Mouse (Mus musculus) fibroblast of lung, adult 2 months (primary cell): Measurements from ENCODE around the gene Gtf2h2.
"Not testable (repeated sequence)": the region's sequence is repeated elsewhere in the genome, so short reads cannot be mapped to it uniquely, and the experiment has no call there.

Experiments used
- DNase-seq: peaks from one replicate; pipeline ENCODE4 v3.0.0-alpha.2; 2011; ENCODE audit warnings: low read depth

Gtf2h2 gene

GRCm38 (mm10) chr13:100492061-100492787 lies at the start of gene Gtf2h2:
Gene Gtf2h2 (minus strand): TSS chr13:100492579.
- peak; percentile 40 for DNase-seq

- DNase-seq: no peak
Measured at GRCm38 (mm10) chr13:100536149-100536548, 43.8 kb upstream of the Gtf2h2 start.

DNA sequence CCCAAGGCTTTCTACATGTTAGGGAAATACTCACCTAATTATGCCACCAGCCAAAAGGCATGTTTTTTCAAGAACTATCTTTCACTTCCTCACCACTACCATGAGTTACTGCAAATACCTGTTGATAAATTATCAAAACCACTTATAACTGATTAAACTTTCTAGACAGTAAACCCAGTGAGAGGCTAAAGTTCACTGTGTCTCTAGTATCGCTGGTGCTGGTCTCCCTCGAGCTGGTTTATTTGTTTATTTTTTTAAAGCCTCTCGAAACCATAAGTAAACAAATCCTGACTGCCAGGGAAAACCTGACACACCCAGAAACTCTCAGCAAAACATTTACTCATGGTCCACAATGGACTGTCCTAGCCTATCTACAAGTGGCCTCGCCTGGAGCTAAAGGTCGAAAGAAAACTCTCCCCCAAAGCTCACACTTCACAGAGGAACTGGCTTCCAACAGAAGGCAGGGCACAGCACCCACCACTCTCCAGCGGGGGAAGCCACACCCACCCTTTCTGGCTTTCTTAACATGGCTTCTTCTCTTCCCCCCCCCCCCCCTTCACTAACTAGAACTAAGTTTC lies 40.5 kb upstream of the Gtf2h2 start:
- no peak for DNase-seq

DNA sequence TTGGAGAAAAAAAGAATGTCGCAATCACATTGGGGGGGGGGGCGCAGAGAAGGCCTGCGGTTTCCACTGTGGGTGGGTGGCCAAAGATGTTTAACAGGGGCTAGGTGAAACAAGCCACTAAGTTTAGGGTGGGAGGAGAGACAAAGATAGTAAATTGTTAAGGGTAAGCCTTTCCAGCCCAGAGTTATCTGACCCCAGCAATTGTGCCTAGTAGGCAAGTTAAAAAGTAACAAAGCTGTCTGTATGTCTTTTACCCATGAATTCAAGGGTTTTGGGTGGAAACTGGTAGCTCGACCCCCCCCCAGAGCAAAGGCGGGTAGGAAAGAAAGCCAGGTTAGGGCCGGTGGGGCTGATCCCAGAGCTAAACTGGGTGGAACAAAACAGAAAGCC lies 34.3 kb upstream of the Gtf2h2 start:
- no peak for DNase-seq

DNA sequence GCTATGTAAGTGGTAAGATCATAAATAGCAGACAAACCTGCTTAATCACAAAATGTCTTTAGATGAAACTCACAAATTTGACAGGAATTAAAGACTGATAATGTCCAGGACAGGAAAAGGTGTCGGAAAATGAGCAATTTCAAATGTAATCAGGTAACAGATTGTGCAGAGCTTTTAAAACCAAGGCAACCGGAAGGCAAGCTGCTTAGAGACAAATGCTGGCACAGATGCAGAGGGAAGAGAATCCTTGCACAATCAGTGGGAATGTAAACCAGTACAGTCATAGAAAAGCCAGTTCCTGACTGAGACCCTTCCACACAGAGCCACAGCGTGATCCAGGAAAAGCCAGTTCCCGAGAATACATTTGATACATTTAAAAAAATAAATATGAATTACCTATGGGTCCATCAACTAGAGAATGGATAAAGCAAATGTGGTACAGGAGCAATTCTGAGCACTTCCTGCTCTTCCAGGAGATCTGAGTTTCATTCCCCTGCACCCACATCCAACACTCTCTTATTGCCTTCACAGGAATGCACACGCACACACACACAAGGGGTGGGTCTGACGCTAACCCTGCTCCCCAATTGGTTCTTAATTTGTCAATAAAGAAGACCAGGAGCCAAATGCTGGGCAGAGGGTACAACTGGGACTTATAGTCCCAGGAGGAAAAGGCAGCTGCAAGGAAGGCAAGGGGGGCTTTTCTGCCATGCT lies 33.7 kb upstream of the Gtf2h2 start:
- DNase-seq: no peak

- DNase-seq: no peak
Measured at GRCm38 (mm10) chr13:100524896-100525295, 32.5 kb upstream of the Gtf2h2 start.

DNA sequence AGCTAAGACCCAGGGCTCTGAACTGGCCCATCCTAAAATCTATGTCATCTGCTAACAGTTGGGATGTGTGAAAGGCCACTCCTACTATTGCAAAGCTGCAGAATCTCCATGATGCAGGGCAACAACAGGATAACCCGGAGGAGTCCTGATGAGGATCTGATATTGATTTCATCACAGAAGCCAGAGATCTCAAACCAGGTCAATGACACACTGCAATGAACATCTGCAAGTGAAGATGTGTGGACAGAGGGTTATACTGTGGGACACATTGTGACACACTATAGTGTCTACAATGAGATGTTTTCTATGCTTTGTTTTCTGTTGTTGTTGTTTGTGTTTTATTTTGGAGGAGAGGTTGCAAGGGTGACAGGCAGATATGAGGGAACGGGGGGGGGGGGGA lies 31.3 kb upstream of the Gtf2h2 start:
- no peak for DNase-seq

GRCm38 (mm10) chr13:100521724-100522591 lies 29.6 kb upstream of the Gtf2h2 start:
- DNase-seq: no peak

DNA sequence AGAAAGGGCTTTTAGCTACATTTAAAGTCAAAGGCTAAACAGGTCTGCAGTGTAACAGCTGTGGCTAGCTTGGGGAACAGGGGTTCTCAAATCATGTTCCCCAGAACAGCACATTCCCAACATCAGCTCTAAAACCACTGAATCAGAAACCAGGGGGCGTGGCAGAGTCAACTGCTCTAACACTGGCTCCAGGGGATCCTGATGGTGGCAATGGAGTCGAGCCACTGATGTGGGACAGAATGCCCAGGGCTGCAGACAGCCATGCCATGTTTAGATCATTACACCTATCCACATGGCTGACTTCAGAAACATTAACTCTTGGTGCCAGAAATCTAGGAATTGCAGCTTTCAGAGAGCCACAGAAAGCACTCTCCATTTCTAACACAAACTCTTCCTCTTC lies 26.8 kb upstream of the Gtf2h2 start:
- DNase-seq: no peak

- DNase-seq: no peak
Measured at GRCm38 (mm10) chr13:100518191-100518590, 25.8 kb upstream of the Gtf2h2 start.

GRCm38 (mm10) chr13:100517652-100518153 lies 25.3 kb upstream of the Gtf2h2 start:
- no peak for DNase-seq

- DNase-seq: peak; percentile 6
Measured at GRCm38 (mm10) chr13:100516213-100517105, 24.1 kb upstream of the Gtf2h2 start.

- no peak for DNase-seq
Measured at GRCm38 (mm10) chr13:100512792-100513191, 20.4 kb upstream of the Gtf2h2 start.

- no peak for DNase-seq
Measured at GRCm38 (mm10) chr13:100511860-100512364, 19.5 kb upstream of the Gtf2h2 start.

- DNase-seq: no peak
Measured at GRCm38 (mm10) chr13:100511146-100511859, 18.9 kb upstream of the Gtf2h2 start.

DNA sequence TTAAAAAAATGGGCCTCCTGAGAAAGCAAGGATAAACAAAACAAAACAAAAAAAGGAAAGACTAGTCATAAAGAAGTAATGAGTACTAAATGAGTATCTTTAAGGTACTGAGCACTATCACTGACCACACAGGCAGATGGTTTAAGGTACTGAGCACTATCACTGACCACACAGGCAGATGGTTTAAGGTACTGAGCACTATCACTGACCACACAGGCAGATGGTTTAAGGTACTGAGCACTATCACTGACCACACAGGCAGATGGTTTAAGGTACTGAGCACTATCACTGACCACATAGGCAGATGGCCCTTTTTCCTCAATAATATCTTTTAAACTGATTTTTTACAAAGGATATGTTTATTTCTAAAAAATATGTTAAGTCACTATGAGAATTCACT lies 7.2 kb upstream of the Gtf2h2 start:
- not testable (repeated sequence) for DNase-seq

DNA sequence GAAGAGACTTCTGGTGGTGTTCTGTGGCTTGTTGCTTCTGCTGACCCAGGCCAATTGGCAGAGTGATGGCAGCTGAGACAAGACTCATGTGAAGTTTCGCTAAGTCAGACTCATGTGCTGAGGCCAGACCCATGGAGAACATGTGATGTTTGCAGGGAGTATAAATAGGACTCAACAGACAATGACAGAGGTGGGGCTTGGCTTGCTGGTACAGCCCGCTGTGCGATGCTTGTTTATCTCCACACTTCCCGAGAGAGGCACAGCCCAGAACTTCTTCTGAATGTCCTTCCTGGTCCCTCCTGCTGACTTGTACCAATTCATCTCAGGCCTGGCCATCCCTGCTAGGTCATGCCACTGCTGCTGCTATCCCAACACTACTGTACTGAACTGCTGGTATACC lies 3.0 kb upstream of the Gtf2h2 start:
- DNase-seq: no peak

- DNase-seq: not testable (repeated sequence)
Measured at GRCm38 (mm10) chr13:100494370-100494769, 2.0 kb upstream of the Gtf2h2 start.

DNA sequence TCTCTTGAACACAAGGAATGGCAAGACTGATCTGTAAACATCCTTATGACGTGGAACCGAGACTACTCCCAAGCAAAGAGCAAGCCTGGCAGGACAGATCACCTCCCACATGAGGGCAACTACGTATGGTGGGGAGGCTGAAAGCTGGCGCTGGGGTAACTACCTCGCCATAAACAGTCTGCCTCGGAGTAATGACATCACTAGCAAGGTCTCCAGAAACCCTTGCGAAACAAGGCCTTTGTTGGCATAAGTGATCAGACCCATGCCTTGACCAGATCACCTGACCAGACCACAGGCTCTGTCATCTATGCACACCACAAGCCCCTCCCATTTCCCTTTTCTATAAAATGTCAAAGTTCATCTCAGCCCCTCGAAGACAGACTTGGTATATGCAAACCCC lies 934 bp upstream of the Gtf2h2 start:
- no peak for DNase-seq

- no peak for DNase-seq
Measured at GRCm38 (mm10) chr13:100491623-100492022, 756 bp downstream of the Gtf2h2 start.
